Mouse (Mus musculus) ES-E14 (cell line): ENCODE data around the gene Ctdnep1.

ENCODE experiments used
- HCFC1 ChIP-seq: IDR thresholded peaks from 2 replicates; pipeline ENCODE4 v1.6.1; 2012; ENCODE audit warnings: low read length, inconsistent platforms, borderline replicate concordance; ENCODE audit not compliant: insufficient read depth
- MAFK ChIP-seq: IDR thresholded peaks from 2 replicates; pipeline ENCODE4 v1.6.1; 2014; ENCODE audit warnings: mild to moderate bottlenecking, low read depth, low read length, inconsistent platforms; ENCODE audit not compliant: insufficient read depth
- ZC3H11A ChIP-seq: IDR thresholded peaks from 2 replicates; pipeline ENCODE4 v1.6.1; 2012; ENCODE audit warnings: low read depth, mild to moderate bottlenecking, inconsistent platforms, low read length, borderline replicate concordance
- ZNF384 ChIP-seq: IDR thresholded peaks from 2 replicates; pipeline ENCODE4 v1.6.1; 2012; ENCODE audit warnings: low read depth, low read length, inconsistent platforms

DNA sequence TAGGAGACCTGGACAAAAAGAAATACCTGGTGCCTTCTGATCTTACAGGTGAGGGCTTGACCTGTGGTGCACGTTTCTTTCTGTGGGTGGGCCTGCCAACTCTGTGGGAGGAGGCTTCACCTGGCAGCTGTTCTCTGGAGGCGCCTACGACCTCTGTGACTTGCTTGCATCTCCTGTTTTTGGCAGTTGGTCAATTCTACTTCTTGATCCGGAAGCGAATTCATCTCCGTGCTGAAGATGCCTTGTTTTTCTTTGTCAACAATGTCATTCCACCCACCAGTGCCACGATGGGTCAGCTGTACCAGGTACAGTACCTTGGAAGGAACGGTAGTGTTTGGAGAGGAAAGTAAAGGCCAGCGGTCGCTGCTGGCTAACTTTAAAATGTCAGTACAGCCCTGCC, 11.4 kb downstream of the Ctdnep1 start:
- no peak for TF ChIP-seq ZC3H11A
- TF ChIP-seq MAFK: no peak
- TF ChIP-seq HCFC1: no peak
- no peak for TF ChIP-seq ZNF384
